Mouse (Mus musculus): ENCODE results near the gene Olfr1341.

Gene Olfr1341

DNA sequence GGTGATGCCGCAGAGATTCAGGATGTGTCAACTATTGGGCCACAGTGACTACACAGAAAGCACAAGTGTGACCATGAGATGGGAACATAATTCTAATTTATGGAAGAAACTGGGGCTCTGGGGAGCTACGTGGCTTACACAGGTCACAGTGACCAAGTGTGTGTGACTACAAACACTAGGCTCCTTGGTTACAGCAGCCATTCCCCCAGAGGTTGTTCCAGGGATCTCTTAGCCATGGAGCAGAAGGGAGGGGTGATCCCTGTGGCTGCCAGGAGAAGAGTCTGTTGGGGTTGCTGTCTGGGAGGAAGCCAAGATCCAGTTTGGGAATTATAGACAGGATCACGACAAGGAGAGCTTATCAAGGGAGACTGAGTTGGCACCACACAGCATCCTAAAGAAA, at the start of gene Olfr1341:
Gene Olfr1341 (plus strand): TSS at position 301 of the 400 bp plus-strand sequence.
- CTCF ChIA-PET: no interaction called here

DNA sequence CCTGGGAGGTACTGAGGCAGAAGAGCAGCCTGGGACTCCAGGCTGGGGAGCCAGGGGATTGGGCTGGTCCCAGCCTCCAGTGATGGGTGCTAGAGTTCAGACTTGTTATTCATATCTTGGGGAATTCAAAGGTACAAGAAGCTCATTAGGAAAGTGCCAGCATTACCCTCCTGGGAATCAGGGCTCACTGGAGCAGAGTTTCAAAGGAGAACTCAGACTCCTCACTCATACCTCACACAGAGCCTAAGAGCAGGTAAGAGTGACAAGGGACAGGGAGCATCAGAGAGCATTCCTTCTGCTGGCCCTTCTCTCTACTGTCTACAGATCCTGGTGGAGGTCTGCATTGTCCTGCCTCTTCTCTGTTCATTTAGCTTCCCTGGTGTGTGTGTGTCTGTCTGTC, 44.7 kb upstream of the Olfr1341 start, which contains the start of gene Olfr62:
Gene Olfr62 (plus strand): TSS at position 301 of the 400 bp plus-strand sequence.
- CTCF ChIA-PET: no interaction called here

DNA sequence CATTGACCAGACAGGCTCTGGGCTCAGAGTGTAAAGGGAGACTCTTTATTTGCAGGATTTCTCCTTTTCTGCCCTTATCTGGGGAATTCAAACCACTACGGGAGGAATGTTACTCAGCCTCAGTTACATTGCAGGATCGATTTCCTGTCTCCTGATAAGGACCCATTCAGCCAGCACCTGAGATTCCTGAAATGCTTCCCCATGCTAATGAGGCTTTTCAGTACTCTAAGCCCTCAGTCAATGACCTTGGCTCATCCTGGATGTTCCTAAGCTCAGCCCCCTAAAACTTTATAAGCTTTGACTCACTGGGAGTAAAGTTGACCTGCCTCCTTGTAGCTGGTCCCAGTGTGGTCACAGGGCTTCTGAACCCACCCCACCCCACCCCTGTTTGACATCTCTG, 16.2 kb upstream of the Olfr1341 start:
- CTCF ChIA-PET: no interaction called here

DNA sequence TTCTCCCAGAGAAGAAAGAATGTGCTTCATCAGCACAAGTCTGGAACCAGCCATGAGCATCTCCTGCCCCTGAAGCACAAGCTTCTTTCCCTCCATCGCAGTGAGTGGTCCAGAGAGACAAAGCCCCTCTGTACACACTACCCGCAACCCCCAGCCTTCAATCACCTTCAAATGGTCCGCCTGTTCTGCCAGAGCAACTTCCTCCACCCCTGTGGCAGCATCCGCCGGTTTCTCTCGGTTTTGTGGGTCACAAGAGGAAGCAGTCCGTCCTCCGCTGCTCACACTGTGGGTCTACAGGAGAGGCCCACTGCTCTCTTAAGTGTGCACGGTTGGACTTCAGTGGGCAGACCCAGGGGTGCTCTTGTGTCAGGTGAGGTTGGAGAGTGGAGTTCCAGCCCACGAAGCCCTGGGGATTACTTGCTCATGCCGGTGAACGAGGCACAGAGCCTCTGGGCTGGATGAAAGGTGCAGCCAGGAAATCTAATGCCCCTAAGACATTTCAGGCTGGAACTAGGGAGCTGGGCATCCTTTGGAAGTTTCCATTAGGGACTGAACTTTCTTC, 10.8 kb upstream of the Olfr1341 start, which contains the start of gene Olfr1342:
Gene Olfr1342 (minus strand): TSS at position 345 of the 562 bp plus-strand sequence.
- CTCF ChIA-PET: no interaction called here

DNA sequence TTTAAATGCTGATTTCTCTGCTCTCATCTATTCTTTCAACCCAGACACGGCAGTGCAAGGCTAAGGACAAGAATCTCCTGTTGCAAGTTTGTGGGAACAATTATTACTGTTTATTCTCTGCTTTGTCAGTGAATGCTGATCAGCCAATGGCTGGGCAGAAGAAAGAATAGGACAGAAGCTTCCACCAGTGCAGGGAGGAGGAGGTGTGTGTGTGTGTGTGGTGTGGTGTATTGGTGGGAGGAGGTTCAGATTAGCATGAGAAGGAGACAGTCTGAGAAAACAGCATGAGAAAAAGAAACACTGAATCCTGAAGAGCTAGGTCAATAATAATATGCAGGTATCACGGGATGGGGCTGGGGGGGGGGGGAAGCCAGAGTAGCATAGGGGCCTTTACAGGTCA, 9.5 kb upstream of the Olfr1341 start:
- CTCF ChIA-PET: no interaction called here

DNA sequence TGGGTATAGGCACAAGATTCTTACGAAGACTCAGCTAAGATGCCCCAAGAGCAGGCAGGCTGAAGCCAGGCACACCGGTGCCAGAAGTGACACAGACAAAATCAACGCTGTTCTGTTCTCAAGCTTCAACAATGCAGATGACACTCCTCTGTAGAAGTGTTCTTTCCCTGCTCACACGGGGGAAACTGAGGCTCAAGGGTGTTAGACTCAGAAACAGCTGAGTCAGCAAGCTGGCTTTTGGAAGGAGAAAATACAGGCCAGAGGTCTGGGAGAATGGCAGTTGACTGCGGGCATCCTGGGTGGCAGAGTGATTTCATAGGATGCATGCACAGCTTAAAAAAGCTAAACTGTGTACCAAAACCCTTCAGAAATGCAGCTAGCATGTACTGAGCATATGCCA, 4.8 kb downstream of the Olfr1341 start:
- CTCF ChIA-PET: no interaction called here

DNA sequence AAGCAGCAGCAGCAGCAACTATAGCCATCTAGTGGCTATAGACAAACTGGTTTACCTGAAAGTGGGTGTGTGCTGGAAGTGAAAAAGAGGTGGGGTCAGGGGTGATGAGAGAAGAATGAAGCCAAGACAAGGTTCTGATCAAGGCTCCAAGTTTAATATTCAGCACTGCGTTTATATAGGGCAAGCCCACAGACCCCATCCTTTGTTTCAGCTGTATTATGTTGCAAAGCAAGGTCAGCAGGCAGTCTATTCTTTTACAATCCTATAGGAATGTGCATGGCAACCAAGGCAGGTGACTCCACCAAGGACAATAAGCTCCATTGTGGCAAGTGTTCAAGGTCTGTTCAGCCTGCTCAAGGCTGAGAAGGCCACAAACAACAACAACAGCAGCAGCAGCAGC, 8.3 kb downstream of the Olfr1341 start:
- CTCF ChIA-PET: no interaction called here

DNA sequence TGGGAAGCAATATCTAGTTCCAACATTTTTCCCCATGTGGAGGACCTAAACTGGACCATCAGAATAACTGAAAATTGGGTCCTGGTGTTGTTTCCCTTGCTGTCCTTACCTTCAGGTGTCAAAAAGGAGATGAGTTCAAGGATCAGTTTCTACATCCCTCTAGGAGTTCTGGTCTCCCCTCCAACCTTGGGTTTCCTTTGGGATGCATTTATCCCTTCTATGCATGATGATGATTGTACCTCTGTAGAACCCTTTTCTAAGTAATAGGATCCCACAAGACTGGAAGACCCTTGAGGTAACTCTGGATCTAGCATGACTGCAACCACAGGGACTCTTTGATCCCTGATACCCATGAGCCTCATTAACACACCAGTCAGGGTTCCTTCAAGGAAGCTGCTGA, 16.5 kb downstream of the Olfr1341 start, which contains the start of gene Olfr1340:
Gene Olfr1340 (plus strand): TSS at position 301 of the 400 bp plus-strand sequence.
- CTCF ChIA-PET: no interaction called here

DNA sequence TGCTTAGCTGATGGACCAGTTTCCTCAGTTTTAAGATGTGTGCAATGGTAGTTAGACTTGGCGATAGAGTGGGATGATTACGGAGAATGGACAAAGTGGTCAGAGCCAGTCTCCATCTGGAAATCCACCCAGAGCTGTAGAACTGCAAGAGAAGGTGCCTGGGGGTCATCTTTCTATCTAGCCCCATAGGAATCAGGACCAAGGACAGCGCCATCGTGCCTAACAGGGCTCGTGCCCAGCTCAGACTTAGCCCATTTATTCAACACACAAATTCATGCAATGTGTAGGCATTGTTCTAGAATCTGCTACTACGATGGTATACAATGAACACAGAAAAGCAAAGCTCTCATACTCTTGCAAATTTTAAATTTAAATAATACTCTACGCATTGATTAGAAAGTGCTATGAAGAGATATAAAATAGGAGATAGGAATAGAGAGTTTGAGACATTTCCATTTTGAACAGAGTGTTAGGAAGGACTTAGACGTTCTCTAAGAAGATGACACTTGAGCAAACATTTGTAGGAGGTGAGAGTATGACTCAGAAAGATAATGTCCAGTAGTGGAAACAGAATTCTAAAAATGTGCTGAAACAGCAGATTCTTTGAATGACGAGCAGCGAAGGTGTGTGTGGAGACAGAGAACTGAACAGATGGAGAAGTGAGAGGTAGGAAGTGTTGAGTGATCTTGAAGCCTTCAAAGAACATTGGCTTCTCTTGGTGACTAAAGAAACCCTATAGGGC, 18.6 kb downstream of the Olfr1341 start:
- CTCF ChIA-PET: no interaction called here

DNA sequence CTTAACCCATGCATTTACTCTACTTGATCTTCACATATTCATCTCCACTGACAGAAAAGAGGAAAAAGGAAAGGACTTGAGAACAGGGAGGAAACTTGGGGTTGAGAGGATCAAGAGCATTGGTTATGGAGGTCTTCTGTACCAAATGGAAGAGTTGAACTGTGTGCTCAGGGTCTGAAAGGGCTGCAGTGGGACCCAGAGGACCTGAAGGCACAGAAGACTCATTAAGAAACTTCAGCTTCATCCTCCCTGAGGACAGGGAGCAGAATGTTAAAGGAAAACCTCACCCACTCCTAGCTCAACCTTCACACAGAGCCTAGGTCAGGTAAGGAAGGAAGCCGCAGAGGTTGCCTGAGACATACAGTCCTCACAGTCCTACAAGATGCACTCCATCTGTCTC, 28.6 kb downstream of the Olfr1341 start, which contains the start of gene Olfr1339:
Gene Olfr1339 (plus strand): TSS at position 301 of the 400 bp plus-strand sequence.
- CTCF ChIA-PET: no interaction called here

DNA sequence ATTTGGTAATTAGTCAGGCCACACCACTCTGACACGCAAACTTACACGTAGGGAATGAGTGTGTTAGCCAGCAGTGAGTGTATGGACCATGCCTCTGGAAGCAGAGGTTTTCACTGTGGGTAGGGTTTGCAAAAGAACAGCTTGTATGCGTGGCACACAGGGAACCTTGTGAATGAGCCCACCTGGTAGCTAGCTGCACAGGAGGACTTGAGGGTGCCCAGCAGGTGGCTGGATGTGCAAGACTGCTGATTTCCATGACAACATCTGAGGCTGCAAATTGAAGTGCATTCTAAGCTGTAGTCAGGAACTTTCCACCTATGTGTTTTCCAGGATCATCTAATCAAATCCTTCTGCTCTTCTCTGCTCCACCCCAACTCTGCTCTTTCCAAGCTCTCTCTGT, 36.3 kb downstream of the Olfr1341 start:
- CTCF ChIA-PET: no interaction called here

DNA sequence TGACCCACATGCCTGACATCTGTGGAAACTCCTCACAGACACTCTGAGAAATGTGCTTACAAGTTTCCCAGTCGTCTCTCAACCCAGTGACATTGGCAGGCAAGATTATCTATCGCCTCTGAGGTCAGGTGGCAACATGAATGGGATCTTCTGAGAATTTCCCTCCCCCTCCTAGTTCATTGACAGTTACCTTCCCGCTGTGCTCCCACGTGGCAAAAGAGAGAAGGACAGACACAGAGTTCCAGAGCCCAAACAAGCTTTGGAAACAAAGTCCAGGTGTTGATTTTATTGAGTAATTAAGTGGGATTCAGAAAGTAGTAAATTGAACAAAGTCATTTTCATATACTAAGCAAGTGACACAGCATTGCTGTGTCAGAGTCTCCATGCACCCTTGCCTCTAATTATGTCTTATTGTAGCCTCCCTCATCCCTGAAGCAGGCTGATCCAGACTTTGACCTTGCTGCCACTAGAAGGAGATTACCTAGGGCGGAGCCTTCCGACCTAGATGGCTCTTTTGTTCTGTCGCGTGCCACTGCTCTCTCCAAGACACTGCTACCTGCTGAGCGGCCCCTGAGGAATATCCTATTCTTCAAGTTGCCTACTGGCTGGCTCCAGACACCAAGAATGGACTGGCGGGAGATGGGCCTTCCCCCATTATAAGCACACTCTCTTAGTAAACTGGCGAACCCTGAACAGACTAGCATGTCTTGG, 37.8 kb downstream of the Olfr1341 start:
- CTCF ChIA-PET: no interaction called here

DNA sequence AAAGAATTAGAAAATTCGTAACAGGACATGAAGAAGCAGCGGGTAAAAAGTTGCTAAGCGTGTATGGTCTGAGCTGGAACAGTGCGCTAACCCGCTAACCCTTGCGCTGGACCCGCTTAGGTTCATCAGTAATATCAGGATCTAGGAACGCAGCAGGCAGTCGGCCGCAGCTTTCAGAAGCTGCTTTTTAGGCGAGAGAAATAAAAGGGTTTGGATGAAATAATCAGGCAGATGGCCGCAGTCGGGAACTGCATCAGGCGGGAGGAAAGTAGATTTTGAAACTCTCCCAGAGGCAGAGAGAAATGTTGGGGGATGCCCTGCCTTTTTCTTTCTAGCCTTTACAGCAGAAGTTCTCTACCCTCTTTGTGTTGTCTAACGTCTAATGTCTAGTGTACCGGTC, 38.6 kb downstream of the Olfr1341 start:
- CTCF ChIA-PET: no interaction called here

DNA sequence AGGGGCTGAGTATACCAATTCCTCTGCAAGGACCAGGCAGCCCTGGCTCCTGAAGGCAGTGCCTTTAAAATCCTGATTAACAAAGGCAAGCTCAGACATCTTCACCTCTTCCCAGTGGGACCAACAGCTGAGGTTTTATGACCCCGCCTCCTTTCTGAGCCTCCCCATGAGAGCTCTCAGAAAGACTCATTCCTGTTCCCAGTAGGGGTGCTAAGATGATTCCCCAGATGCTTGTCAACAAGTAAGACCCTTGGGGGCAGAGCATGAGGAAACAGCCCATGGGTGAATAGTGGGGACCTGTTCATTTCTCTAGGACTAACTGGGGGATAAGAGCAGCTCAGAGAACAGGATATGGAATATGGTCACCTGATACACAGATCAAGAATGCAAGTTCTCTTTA, 55.3 kb downstream of the Olfr1341 start, which contains the start of gene Olfr1338:
Gene Olfr1338 (minus strand): TSS at position 101 of the 400 bp plus-strand sequence.
- CTCF ChIA-PET: no interaction called here
